Mouse (Mus musculus) MEL (cell line): ENCODE data around the gene Ankrd39. TPM values are rescaled to one million over a fixed set of nuclear protein-coding genes. Genes with fewer than 3 reads are reported as not detected.

Experiments used
- DNase-seq: peaks from one replicate; pipeline ENCODE4 v3.0.0; 2011; ENCODE audit warnings: low read depth, low spot score
- H3K27ac ChIP-seq: 2 replicates; pipeline ENCODE4 v1.5.1; 2012; ENCODE audit warnings: low read depth, mild to moderate bottlenecking, control low read depth, low read length, moderate library complexity; ENCODE audit not compliant: control insufficient read depth
- H3K27me3 ChIP-seq, 2 experiments: fragments of 150-350 bp in 1 of 2; sonication (generic) in 1 of 2; 2 replicates each; pipeline ENCODE4 v1.6.1; 2012; ENCODE audit warnings: low read length in 2 of 2, mild to moderate bottlenecking in 2 of 2, improper control_type of control experiment in 1 of 2, moderate library complexity in 1 of 2; ENCODE audit not compliant: insufficient read depth in 2 of 2, control insufficient read depth in 1 of 2
- H3K36me3 ChIP-seq, 2 experiments: 2 replicates each; pipeline ENCODE4 v1.6.1; 2012 to 2014; ENCODE audit warnings: low read length in 2 of 2, improper control_type of control experiment in 1 of 2, inconsistent platforms in 1 of 2, mild to moderate bottlenecking in 1 of 2; ENCODE audit not compliant: insufficient read depth in 2 of 2, control insufficient read depth in 1 of 2
- H3K4me1 ChIP-seq, 2 experiments: fragments of 150-350 bp in 1 of 2; sonication (generic) in 1 of 2; 2 replicates each; pipeline ENCODE4 v1.6.1; 2012; ENCODE audit warnings: low read length in 2 of 2, improper control_type of control experiment in 1 of 2, mild to moderate bottlenecking in 1 of 2; ENCODE audit not compliant: insufficient read depth in 2 of 2, control insufficient read depth in 1 of 2
- H3K4me3 ChIP-seq, 2 experiments: fragments of 150-350 bp in 1 of 2; sonication (generic) in 1 of 2; 2 replicates each; pipeline ENCODE4 v1.5.1; 2012; ENCODE audit warnings: low read depth in 2 of 2, low read length in 2 of 2, mild to moderate bottlenecking in 2 of 2, moderate library complexity in 2 of 2, control low read depth in 1 of 2, improper control_type of control experiment in 1 of 2; ENCODE audit not compliant: control insufficient read depth in 1 of 2, insufficient read depth in 1 of 2
- H3K79me2 ChIP-seq: 2 replicates; pipeline ENCODE4 v1.6.1; 2012; ENCODE audit warnings: mild to moderate bottlenecking, low read length, moderate library complexity; ENCODE audit not compliant: control insufficient read depth, poor library complexity, insufficient read depth
- H3K9ac ChIP-seq: 2 replicates; pipeline ENCODE4 v1.6.1; 2012; ENCODE audit warnings: low read depth, mild to moderate bottlenecking, control low read depth, low read length, moderate library complexity; ENCODE audit not compliant: control insufficient read depth, poor library complexity, severe bottlenecking
- H3K9me3 ChIP-seq: fragments of 150-350 bp; sonication (generic); replicated peaks from 2 replicates; pipeline ENCODE4 v1.6.1; 2012; ENCODE audit warnings: mild to moderate bottlenecking, low read length, improper control_type of control experiment, moderate library complexity; ENCODE audit not compliant: insufficient read depth
- CHD2 ChIP-seq: IDR thresholded peaks from 2 replicates; pipeline ENCODE4 v1.6.1; 2011; ENCODE audit warnings: low read length, improper control_type of control experiment
- CTCF ChIP-seq, 3 experiments: IDR thresholded peaks in 2 of 3; conservative IDR thresholded peaks in 1 of 3; 2 replicates each; pipeline ENCODE4 v1.5.1; 2011 to 2012; ENCODE audit warnings: low read length in 3 of 3, low read depth in 2 of 3, mild to moderate bottlenecking in 2 of 3, improper control_type of control experiment in 1 of 3, inconsistent platforms in 1 of 3, mixed read lengths in 1 of 3, moderate library complexity in 1 of 3; ENCODE audit not compliant: control insufficient read depth in 1 of 3, insufficient read depth in 1 of 3, poor library complexity in 1 of 3, severe bottlenecking in 1 of 3
- E2F4 ChIP-seq: IDR thresholded peaks from 2 replicates; pipeline ENCODE4 v1.6.1; 2011; ENCODE audit warnings: low read depth, low read length, improper control_type of control experiment, borderline replicate concordance
- GABPA ChIP-seq: IDR thresholded peaks from 2 replicates; pipeline ENCODE4 v1.6.1; 2012; ENCODE audit warnings: low read depth, mild to moderate bottlenecking, inconsistent platforms, low read length, improper control_type of control experiment, moderate library complexity
- HCFC1 ChIP-seq: IDR thresholded peaks from 2 replicates; pipeline ENCODE4 v1.6.1; 2012; ENCODE audit warnings: low read depth, mild to moderate bottlenecking, inconsistent platforms, low read length, improper control_type of control experiment, moderate library complexity
- JUND ChIP-seq: IDR thresholded peaks from 2 replicates; pipeline ENCODE4 v1.6.1; 2011; ENCODE audit warnings: low read depth, mild to moderate bottlenecking, improper control_type of control experiment, low read length
- MAFK ChIP-seq: IDR thresholded peaks from 2 replicates; pipeline ENCODE4 v1.6.1; 2011; ENCODE audit warnings: low read depth, mild to moderate bottlenecking, low read length, improper control_type of control experiment, borderline replicate concordance
- MEF2A ChIP-seq: IDR thresholded peaks from 2 replicates; pipeline ENCODE4 v1.6.1; 2014; ENCODE audit warnings: low read depth, mild to moderate bottlenecking, inconsistent platforms, low read length, improper control_type of control experiment; ENCODE audit not compliant: poor library complexity, insufficient replicate concordance, severe bottlenecking; ENCODE audit errors: extremely low read depth
- MXI1 ChIP-seq: IDR thresholded peaks from 2 replicates; pipeline ENCODE4 v1.6.1; 2011; ENCODE audit warnings: mild to moderate bottlenecking, low read depth, low read length, improper control_type of control experiment
- MYB ChIP-seq: IDR thresholded peaks from 2 replicates; pipeline ENCODE4 v1.6.1; 2011; ENCODE audit warnings: mild to moderate bottlenecking, low read depth, low read length, improper control_type of control experiment
- MYC ChIP-seq: IDR thresholded peaks from 2 replicates; pipeline ENCODE4 v1.6.1; 2011; ENCODE audit warnings: low read depth, mild to moderate bottlenecking, low read length, improper control_type of control experiment, moderate library complexity
- NELFE ChIP-seq: IDR thresholded peaks from 2 replicates; pipeline ENCODE4 v1.6.1; 2011; ENCODE audit warnings: low read depth, low read length, improper control_type of control experiment
- POLR2AphosphoS2 ChIP-seq: IDR thresholded peaks from 2 replicates; pipeline ENCODE4 v1.6.1; 2011; ENCODE audit warnings: low read length, improper control_type of control experiment
- POLR2AphosphoS5 ChIP-seq: IDR thresholded peaks from 2 replicates; pipeline ENCODE4 v1.6.1; 2012; ENCODE audit warnings: low read depth, borderline replicate concordance, mild to moderate bottlenecking, inconsistent platforms, low read length, moderate library complexity, mixed read lengths
- RAD21 ChIP-seq: IDR thresholded peaks from 2 replicates; pipeline ENCODE4 v1.6.1; 2011; ENCODE audit warnings: mild to moderate bottlenecking, low read depth, low read length, improper control_type of control experiment
- SIN3A ChIP-seq: IDR thresholded peaks from 2 replicates; pipeline ENCODE4 v1.6.1; 2012; ENCODE audit warnings: low read length, improper control_type of control experiment, inconsistent platforms
- UBTF ChIP-seq: IDR thresholded peaks from 2 replicates; pipeline ENCODE4 v1.6.1; 2012; ENCODE audit warnings: low read depth, mild to moderate bottlenecking, inconsistent platforms, low read length, improper control_type of control experiment, moderate library complexity, borderline replicate concordance; ENCODE audit not compliant: insufficient read depth
- USF1 ChIP-seq: IDR thresholded peaks from 2 replicates; pipeline ENCODE4 v1.6.1; 2014; ENCODE audit warnings: low read depth, mild to moderate bottlenecking, inconsistent platforms, low read length, improper control_type of control experiment, moderate library complexity
- USF2 ChIP-seq, 2 experiments: IDR thresholded peaks; 2 replicates each; pipeline ENCODE4 v1.6.1; 2011 to 2012; ENCODE audit warnings: improper control_type of control experiment in 2 of 2, low read length in 2 of 2, borderline replicate concordance in 1 of 2, inconsistent platforms in 1 of 2, low read depth in 1 of 2, mild to moderate bottlenecking in 1 of 2; ENCODE audit not compliant: insufficient read depth in 1 of 2
- ZC3H11A ChIP-seq: IDR thresholded peaks from 2 replicates; pipeline ENCODE4 v1.6.1; 2012; ENCODE audit warnings: low read depth, mild to moderate bottlenecking, inconsistent platforms, low read length, improper control_type of control experiment
- ZKSCAN1 ChIP-seq: IDR thresholded peaks from 2 replicates; pipeline ENCODE4 v1.6.1; 2012; ENCODE audit warnings: low read depth, mild to moderate bottlenecking, inconsistent platforms, low read length, improper control_type of control experiment, moderate library complexity
- ZMIZ1 ChIP-seq: IDR thresholded peaks from 2 replicates; pipeline ENCODE4 v1.6.1; 2012; ENCODE audit warnings: low read depth, mild to moderate bottlenecking, inconsistent platforms, low read length, improper control_type of control experiment, moderate library complexity
- ZNF384 ChIP-seq: IDR thresholded peaks from 2 replicates; pipeline ENCODE4 v1.6.1; 2012; ENCODE audit warnings: low read depth, mild to moderate bottlenecking, inconsistent platforms, low read length, improper control_type of control experiment
- polyA plus RNA-seq, 2 experiments: library from polyadenylated mRNA; stranded (reverse) in 1 of 2; unstranded in 1 of 2; fragments of >175 nt in 1 of 2; fragments of >200 nt in 1 of 2; gene quantifications; 2 replicates each; pipeline versions ENCODE4 v1.2.1 to v1.2.4; 2012; ENCODE audit warnings: low replicate concordance in 2 of 2, low read depth in 1 of 2; ENCODE audit not compliant: insufficient read length in 2 of 2, insufficient read depth in 1 of 2, missing spikeins in 1 of 2
- total RNA-seq: library from RNA; depleted of rRNA; stranded (reverse); fragments of 300-350 nt; gene quantifications from 2 replicates; pipeline ENCODE4 v1.2.3, GENCODE M21; 2012

Gene Ankrd39
- total and polyA plus RNA-seq, 3 experiments = 9.7 to 14.4 TPM; not detected in 1

DNA sequence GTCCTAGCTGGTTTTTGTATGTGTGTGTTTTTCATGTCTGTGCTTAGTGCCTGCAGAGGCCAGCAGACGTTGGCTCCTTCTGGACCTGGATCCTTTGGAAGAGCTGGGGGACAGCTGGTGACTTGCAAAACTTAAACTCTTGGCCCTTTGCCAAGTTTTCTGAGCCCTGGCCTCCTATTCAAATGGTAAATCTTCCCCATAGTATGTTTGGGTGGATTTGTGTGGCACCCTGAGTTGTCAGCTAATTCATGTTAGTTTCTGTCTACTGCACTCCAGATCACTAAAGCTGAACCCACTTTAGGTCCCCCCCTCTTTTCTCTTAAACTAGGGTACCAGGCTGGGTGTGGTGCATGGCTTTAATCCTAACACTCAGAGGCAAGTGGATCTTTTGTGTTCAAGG is 18.9 kb downstream of the Ankrd39 start:
- TF ChIP-seq RAD21 (no peak), MAFK (no peak), UBTF (no peak), POLR2AphosphoS2 (no peak), ZKSCAN1 (no peak), ZC3H11A (no peak), USF1 (no peak), ZNF384 (no peak), POLR2AphosphoS5 (no peak), CHD2 (no peak), JUND (no peak), MEF2A (no peak), MXI1 (no peak), E2F4 (no peak), USF2 (IDR thresholded peaks at IDR 0.05; ENCODE audit: borderline replicate concordance in 1 of 2, insufficient read depth in 1 of 2, low read depth in 1 of 2, low read length in 2 of 2) (no peak), GABPA (no peak), HCFC1 (no peak)
- Histone ChIP-seq H3K36me3 (peaks cover 0 to 5% of the 10 kb centered on the region in 2 experiments; a peak in 2 of 4 replicates), H3K27me3 (no peaks in the 10 kb centered on the region), H3K79me2 (no peaks in the 10 kb centered on the region), H3K9ac (no peak overlapping the region), H3K27ac (no peak overlapping the region), H3K4me1 (peaks cover 0 to 3% of the 10 kb centered on the region in 2 experiments; a peak in 1 of 4 replicates), H3K9me3 (no peaks in the 10 kb centered on the region), H3K4me3 (no peak overlapping the region)
- peak; percentile 62 for DNase-seq

DNA sequence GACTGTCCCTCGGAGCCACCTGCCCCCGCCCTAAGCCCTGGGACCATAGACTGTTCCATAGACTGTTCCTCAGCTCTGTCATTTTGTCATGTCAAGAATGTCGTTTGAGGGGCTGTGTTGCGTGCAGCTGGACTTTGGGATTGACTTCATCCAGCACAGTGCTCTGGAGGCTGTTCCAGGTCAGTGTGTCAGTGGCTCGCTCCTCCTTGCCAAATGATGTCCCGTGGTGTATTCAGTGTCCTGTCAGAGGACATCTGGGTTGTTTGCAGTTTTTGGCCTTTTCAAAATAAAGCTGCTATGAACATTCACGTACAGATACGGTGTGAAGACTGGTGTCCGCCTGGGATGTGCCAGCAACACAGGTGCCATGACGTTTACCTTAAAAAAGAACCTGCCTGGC is 20.3 kb downstream of the Ankrd39 start:
- TF ChIP-seq ZMIZ1 (no peak), SIN3A (no peak), MYC (no peak), CTCF (IDR thresholded peaks at IDR 0.05 in 2 of 3, conservative IDR thresholded peaks at IDR 0.05 in 1 of 3; ENCODE audit: control insufficient read depth in 1 of 3, insufficient read depth in 1 of 3, low read depth in 2 of 3, low read length in 3 of 3, poor library complexity in 1 of 3, severe bottlenecking in 1 of 3) (no peak), NELFE (no peak), MYB (no peak), POLR2AphosphoS2 (no peak), ZKSCAN1 (no peak)

More for the DNA sequence above, 20.3 kb downstream of the Ankrd39 start:
- no peaks in the 10 kb centered on the region for H3K79me2 ChIP-seq
- no peaks in the 10 kb centered on the region for H3K27me3 ChIP-seq
- H3K36me3 ChIP-seq = peaks cover 0 to 5% of the 10 kb centered on the region in 2 experiments; a peak in 2 of 4 replicates
- H3K9me3 ChIP-seq = no peaks in the 10 kb centered on the region
- DNase-seq = no peak
- H3K4me3 ChIP-seq = no peak overlapping the region
- no peak overlapping the region for H3K9ac ChIP-seq
- H3K4me1 ChIP-seq = peaks cover 0 to 3% of the 10 kb centered on the region in 2 experiments; a peak in 1 of 4 replicates
- no peak overlapping the region for H3K27ac ChIP-seq
